Mouse (Mus musculus): ENCODE measurements around the gene Rin2. TPM values are rescaled to one million over a fixed set of nuclear protein-coding genes. Genes with fewer than 3 reads are reported as not detected.

Gene Rin2
- polyA plus RNA-seq, 1 experiment from 2014 or later = 21.4 TPM

GRCm38 (mm10) chr2:145873953-145874352 is 198.9 kb downstream of the Rin2 start:
- H3K4me3 ChIP-seq (ENCODE audit: low read length) = no peak overlapping the region
- H3K4me1 ChIP-seq (ENCODE audit: control insufficient read depth, insufficient read depth, low read length) = peaks cover 9% of the 10 kb centered on the region
- no peaks in the 10 kb centered on the region for H3K9me3 ChIP-seq (replicated peaks; ENCODE audit: control insufficient read depth, low read length)
- peaks cover 22% of the 10 kb centered on the region for H3K36me3 ChIP-seq (ENCODE audit: control insufficient read depth, insufficient read depth)
- no peaks in the 10 kb centered on the region for H3K27me3 ChIP-seq (ENCODE audit: control insufficient read depth, insufficient read depth, low read length)
- 34% methylated on average over 1 of the region's 1 CpGs for WGBS
- H3K9ac ChIP-seq (ENCODE audit: low read length) = no peak overlapping the region
- no peak overlapping the region for H3K4me2 ChIP-seq (ENCODE audit: low read depth, low read length)
- no peak for ATAC-seq (replicated peaks; ENCODE audit: extremely low read depth, insufficient read depth, low FRiP score)
- no peak overlapping the region for H3K27ac ChIP-seq (ENCODE audit: low read length)

DNA sequence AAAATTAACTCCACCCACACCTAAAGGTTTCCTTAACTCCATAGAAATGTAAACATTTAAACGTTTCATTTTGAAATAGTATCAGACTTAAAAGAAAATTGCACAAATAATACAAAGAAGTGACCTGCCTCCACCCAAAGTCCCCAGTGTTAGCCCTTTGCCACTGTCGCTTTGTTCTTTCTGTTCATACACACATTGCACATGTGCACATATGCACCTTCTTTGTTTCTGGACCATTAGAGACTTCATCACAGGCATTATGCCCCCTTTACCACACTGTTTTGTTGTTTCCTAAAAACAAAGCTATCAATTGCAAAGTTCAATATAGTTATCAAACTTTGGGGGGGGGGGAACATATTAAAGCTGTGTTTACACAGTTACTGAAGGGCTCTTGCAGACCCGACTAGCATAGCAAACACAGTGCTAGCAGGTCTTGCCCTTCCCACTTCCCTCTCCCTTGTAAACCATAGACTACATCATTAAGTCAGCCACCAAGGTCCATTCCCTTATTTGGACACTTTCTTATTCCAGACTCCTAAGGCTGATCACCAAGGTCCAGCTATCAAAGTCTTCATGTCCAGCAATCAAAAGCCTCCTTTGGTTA is 200.0 kb downstream of the Rin2 start:
- Histone ChIP-seq H3K4me2 (ENCODE audit: low read depth, low read length) (no peak overlapping the region), H3K9ac (ENCODE audit: low read length) (no peak overlapping the region), H3K9me3 (replicated peaks; ENCODE audit: control insufficient read depth, low read length) (no peaks in the 10 kb centered on the region), H3K36me3 (ENCODE audit: control insufficient read depth, insufficient read depth) (peaks cover 18% of the 10 kb centered on the region), H3K4me3 (ENCODE audit: low read length) (no peak overlapping the region), H3K4me1 (ENCODE audit: control insufficient read depth, insufficient read depth, low read length) (peaks cover 9% of the 10 kb centered on the region), H3K27ac (ENCODE audit: low read length) (no peak overlapping the region), H3K27me3 (ENCODE audit: control insufficient read depth, insufficient read depth, low read length) (no peaks in the 10 kb centered on the region)
- ATAC-seq (replicated peaks; ENCODE audit: extremely low read depth, insufficient read depth, low FRiP score) = no peak
- WGBS = 58% methylated on average over 3 of the region's 3 CpGs

DNA sequence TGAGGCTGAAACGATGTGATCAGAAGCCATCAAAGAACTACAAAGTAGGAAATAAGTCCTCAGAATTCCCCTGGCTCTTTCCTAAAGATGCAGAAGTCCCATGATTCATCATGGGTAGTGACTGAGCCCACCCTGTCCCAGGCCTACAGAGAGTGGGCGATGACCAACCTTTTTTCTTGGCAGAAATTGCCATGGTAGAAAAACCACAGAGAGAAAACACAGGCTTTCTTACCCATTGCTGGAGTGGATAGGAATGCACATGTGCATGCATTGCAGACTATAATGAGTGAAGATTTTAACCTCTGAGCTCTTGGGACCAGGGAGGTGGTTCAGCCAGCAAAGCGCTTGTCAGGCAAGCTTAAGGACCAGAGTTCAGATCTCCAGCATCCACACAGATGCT is 202.2 kb downstream of the Rin2 start:
- Histone ChIP-seq H3K9ac (ENCODE audit: low read length) (no peak overlapping the region), H3K4me3 (ENCODE audit: low read length) (no peak overlapping the region), H3K9me3 (replicated peaks; ENCODE audit: control insufficient read depth, low read length) (no peaks in the 10 kb centered on the region), H3K4me2 (ENCODE audit: low read depth, low read length) (no peak overlapping the region), H3K27ac (ENCODE audit: low read length) (no peak overlapping the region), H3K36me3 (ENCODE audit: control insufficient read depth, insufficient read depth) (peaks cover 24% of the 10 kb centered on the region), H3K4me1 (ENCODE audit: control insufficient read depth, insufficient read depth, low read length) (peaks cover 9% of the 10 kb centered on the region), H3K27me3 (ENCODE audit: control insufficient read depth, insufficient read depth, low read length) (no peaks in the 10 kb centered on the region)
- 91% methylated on average over 3 of the region's 3 CpGs for WGBS
- no peak for ATAC-seq (replicated peaks; ENCODE audit: extremely low read depth, insufficient read depth, low FRiP score)

DNA sequence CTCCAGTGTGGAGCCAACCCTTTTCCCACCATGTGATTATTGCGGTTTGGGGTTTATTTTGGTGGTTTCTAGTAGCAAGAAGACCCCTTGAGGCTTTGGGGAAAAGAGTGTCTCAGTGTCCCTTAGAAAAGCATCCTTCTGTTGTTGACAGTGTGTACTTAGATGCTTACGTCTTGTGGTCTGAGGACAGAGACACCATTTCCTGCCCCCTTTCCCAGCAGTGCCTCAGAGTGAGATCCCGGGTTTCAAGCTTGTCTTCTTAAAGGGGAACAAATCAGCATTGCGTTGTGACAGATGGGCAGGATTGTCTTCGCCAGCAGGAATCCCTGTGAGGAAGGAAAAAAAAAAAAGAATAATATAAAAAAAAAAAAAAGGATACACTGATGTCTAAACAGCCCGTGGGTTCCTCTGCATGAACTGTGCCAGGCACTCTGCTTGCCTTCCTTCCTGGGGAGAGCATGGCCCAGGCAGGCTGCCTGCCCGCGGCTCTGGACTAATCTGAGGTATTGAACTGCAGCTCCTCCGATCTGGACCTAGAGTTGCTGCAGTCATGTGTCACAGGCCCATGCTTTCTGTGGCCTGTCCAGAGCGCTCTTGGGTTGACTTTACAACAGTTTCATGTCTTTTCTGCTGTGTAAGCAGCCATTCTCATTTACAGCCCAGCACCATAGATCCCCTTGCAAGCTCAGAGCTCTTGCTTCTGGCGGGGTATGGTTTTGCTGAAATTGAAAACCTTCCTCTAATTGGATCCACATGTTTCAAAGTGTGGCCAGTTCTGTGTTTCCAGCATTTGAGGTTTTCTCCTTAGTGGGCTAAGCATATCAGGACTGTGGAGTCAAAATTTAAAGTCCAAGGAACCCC is 206.1 kb downstream of the Rin2 start:
- 58% methylated on average over 11 of the region's 11 CpGs for WGBS
- Histone ChIP-seq H3K27me3 (ENCODE audit: control insufficient read depth, insufficient read depth, low read length) (no peaks in the 10 kb centered on the region), H3K4me2 (ENCODE audit: low read depth, low read length) (no peak overlapping the region), H3K9me3 (replicated peaks; ENCODE audit: control insufficient read depth, low read length) (no peaks in the 10 kb centered on the region), H3K4me1 (ENCODE audit: control insufficient read depth, insufficient read depth, low read length) (peaks cover 14% of the 10 kb centered on the region; the same call in 1 of the 2 replicates), H3K36me3 (ENCODE audit: control insufficient read depth, insufficient read depth) (peaks cover 39% of the 10 kb centered on the region), H3K27ac (ENCODE audit: low read length) (peak overlapping the region; percentile 34), H3K4me3 (ENCODE audit: low read length) (no peak overlapping the region), H3K9ac (ENCODE audit: low read length) (no peak overlapping the region)
- no peak for ATAC-seq (replicated peaks; ENCODE audit: extremely low read depth, insufficient read depth, low FRiP score)

- H3K4me2 ChIP-seq (ENCODE audit: low read depth, low read length) = no peak overlapping the region
- H3K4me3 ChIP-seq (ENCODE audit: low read length) = no peak overlapping the region
- ATAC-seq (replicated peaks; ENCODE audit: extremely low read depth, insufficient read depth, low FRiP score) = no peak
- H3K27ac ChIP-seq (ENCODE audit: low read length) = no peak overlapping the region
- WGBS = 82% methylated on average over 5 of the region's 5 CpGs
- no peaks in the 10 kb centered on the region for H3K27me3 ChIP-seq (ENCODE audit: control insufficient read depth, insufficient read depth, low read length)
- H3K4me1 ChIP-seq (ENCODE audit: control insufficient read depth, insufficient read depth, low read length) = peaks cover 14% of the 10 kb centered on the region; the same call in 1 of the 2 replicates
- no peaks in the 10 kb centered on the region for H3K9me3 ChIP-seq (replicated peaks; ENCODE audit: control insufficient read depth, low read length)
- H3K9ac ChIP-seq (ENCODE audit: low read length) = no peak overlapping the region
- H3K36me3 ChIP-seq (ENCODE audit: control insufficient read depth, insufficient read depth) = peaks cover 35% of the 10 kb centered on the region
These were observed 206.9 kb downstream of the Rin2 start for GRCm38 (mm10) chr2:145881932-145882331.

DNA sequence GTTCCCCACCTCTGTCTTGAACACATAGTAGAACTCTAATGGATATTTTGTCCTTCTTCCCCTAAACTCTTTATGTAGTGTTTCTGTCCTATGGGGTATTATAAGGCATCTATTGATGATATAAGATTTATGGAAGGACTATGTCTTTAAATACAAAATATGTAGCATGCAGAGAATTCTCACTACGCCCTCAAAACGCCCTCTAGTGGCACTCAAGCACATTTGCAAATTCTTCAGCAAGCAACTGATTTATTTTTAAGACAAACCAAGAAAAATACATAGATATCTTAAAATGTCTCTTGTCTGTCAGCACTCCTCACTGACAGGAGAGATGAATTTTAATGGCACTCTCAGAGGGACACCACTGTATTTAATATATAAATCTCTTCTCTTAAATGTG is 207.4 kb downstream of the Rin2 start:
- Histone ChIP-seq H3K9ac (ENCODE audit: low read length) (no peak overlapping the region), H3K27ac (ENCODE audit: low read length) (no peak overlapping the region), H3K4me3 (ENCODE audit: low read length) (no peak overlapping the region), H3K4me2 (ENCODE audit: low read depth, low read length) (no peak overlapping the region), H3K27me3 (ENCODE audit: control insufficient read depth, insufficient read depth, low read length) (no peaks in the 10 kb centered on the region), H3K9me3 (replicated peaks; ENCODE audit: control insufficient read depth, low read length) (no peaks in the 10 kb centered on the region), H3K36me3 (ENCODE audit: control insufficient read depth, insufficient read depth) (peaks cover 31% of the 10 kb centered on the region), H3K4me1 (ENCODE audit: control insufficient read depth, insufficient read depth, low read length) (peaks cover 17% of the 10 kb centered on the region; the same call in 1 of the 2 replicates)
- 21% methylated on average over 2 of the region's 2 CpGs for WGBS
- no peak for ATAC-seq (replicated peaks; ENCODE audit: extremely low read depth, insufficient read depth, low FRiP score)

GRCm38 (mm10) chr2:145884036-145884912 is 209.3 kb downstream of the Rin2 start:
- H3K9ac ChIP-seq (ENCODE audit: low read length) = no peak overlapping the region
- H3K4me3 ChIP-seq (ENCODE audit: low read length) = no peak overlapping the region
- H3K27me3 ChIP-seq (ENCODE audit: control insufficient read depth, insufficient read depth, low read length) = no peaks in the 10 kb centered on the region
- H3K9me3 ChIP-seq (replicated peaks; ENCODE audit: control insufficient read depth, low read length) = no peaks in the 10 kb centered on the region
- ATAC-seq (replicated peaks; ENCODE audit: extremely low read depth, insufficient read depth, low FRiP score) = no peak
- peak overlapping the region; percentile 43 for H3K27ac ChIP-seq (ENCODE audit: low read length)
- 35% methylated on average over 17 of the region's 17 CpGs for WGBS
- H3K36me3 ChIP-seq (ENCODE audit: control insufficient read depth, insufficient read depth) = peaks cover 23% of the 10 kb centered on the region
- no peak overlapping the region; the same call in 1 of the 2 replicates for H3K4me2 ChIP-seq (ENCODE audit: low read depth, low read length)
- H3K4me1 ChIP-seq (ENCODE audit: control insufficient read depth, insufficient read depth, low read length) = peaks cover 35% of the 10 kb centered on the region

- H3K27ac ChIP-seq (ENCODE audit: low read length) = peak overlapping the region; percentile 43
- H3K27me3 ChIP-seq (ENCODE audit: control insufficient read depth, insufficient read depth, low read length) = no peaks in the 10 kb centered on the region
- whole genome bisulfite sequencing = 48% methylated on average over 14 of the region's 14 CpGs
- no peak overlapping the region for H3K4me2 ChIP-seq (ENCODE audit: low read depth, low read length)
- peaks cover 22% of the 10 kb centered on the region for H3K36me3 ChIP-seq (ENCODE audit: control insufficient read depth, insufficient read depth)
- peaks cover 39% of the 10 kb centered on the region for H3K4me1 ChIP-seq (ENCODE audit: control insufficient read depth, insufficient read depth, low read length)
- H3K9ac ChIP-seq (ENCODE audit: low read length) = no peak overlapping the region; the same call in 1 of the 2 replicates
- ATAC-seq (replicated peaks; ENCODE audit: extremely low read depth, insufficient read depth, low FRiP score) = no peak; the same call in 1 of the 2 replicates
- no peak overlapping the region for H3K4me3 ChIP-seq (ENCODE audit: low read length)
- no peaks in the 10 kb centered on the region for H3K9me3 ChIP-seq (replicated peaks; ENCODE audit: control insufficient read depth, low read length)
These were observed 210.1 kb downstream of the Rin2 start for GRCm38 (mm10) chr2:145884913-145885785.
